Mouse (Mus musculus) WW6 (cell line): ENCODE measurements around the gene Cxcr1.
"Not testable (repeated sequence)": the region's sequence is repeated elsewhere in the genome, so short reads cannot be mapped to it uniquely, and the experiment has no call there.

Experiments used
- DNase-seq: peaks from one replicate; pipeline ENCODE4 v3.0.0-alpha.2; 2013; ENCODE audit warnings: low read depth, low spot score

Gene Cxcr1

GRCm38 (mm10) chr1:74196621-74197419, 2.4 kb upstream of the Cxcr1 start:
- no peak for DNase-seq

- DNase-seq = peak; percentile 29
These were observed 1.5 kb upstream of the Cxcr1 start for GRCm38 (mm10) chr1:74195961-74196360.

- DNase-seq = no peak
These were observed 1.7 kb downstream of the Cxcr1 start for GRCm38 (mm10) chr1:74192711-74193110.

- DNase-seq = no peak
These were observed 4.0 kb downstream of the Cxcr1 start for GRCm38 (mm10) chr1:74190471-74190870.

GRCm38 (mm10) chr1:74183006-74183405, 11.4 kb downstream of the Cxcr1 start:
- DNase-seq = no peak

- DNase-seq = no peak
These were observed 13.0 kb downstream of the Cxcr1 start for GRCm38 (mm10) chr1:74181462-74181861.

- DNase-seq = no peak
These were observed 14.6 kb downstream of the Cxcr1 start for GRCm38 (mm10) chr1:74179624-74180408.

- DNase-seq = no peak
These were observed 15.8 kb downstream of the Cxcr1 start for GRCm38 (mm10) chr1:74178618-74179017.

- no peak for DNase-seq
These were observed 18.7 kb downstream of the Cxcr1 start for GRCm38 (mm10) chr1:74175731-74176130.

GRCm38 (mm10) chr1:74172722-74173121, 21.7 kb downstream of the Cxcr1 start:
- no peak for DNase-seq

- no peak for DNase-seq
These were observed 24.7 kb downstream of the Cxcr1 start for GRCm38 (mm10) chr1:74169721-74170120.

GRCm38 (mm10) chr1:74167136-74167535, 27.3 kb downstream of the Cxcr1 start:
- DNase-seq = no peak

GRCm38 (mm10) chr1:74160036-74160435, 34.4 kb downstream of the Cxcr1 start:
- no peak for DNase-seq

- DNase-seq = not testable (repeated sequence)
These were observed 34.8 kb downstream of the Cxcr1 start for GRCm38 (mm10) chr1:74159613-74160012.

GRCm38 (mm10) chr1:74156381-74156910, 38.0 kb downstream of the Cxcr1 start:
- no peak for DNase-seq

GRCm38 (mm10) chr1:74155435-74156012, 38.9 kb downstream of the Cxcr1 start:
- DNase-seq = no peak

- no peak for DNase-seq
These were observed 40.8 kb downstream of the Cxcr1 start, which contains the start of gene Cxcr2 for GRCm38 (mm10) chr1:74153461-74154184. Gene Cxcr2, plus strand, starts transcription at chr1:74153989.

- DNase-seq = no peak
These were observed 43.3 kb downstream of the Cxcr1 start for GRCm38 (mm10) chr1:74151091-74151490.

GRCm38 (mm10) chr1:74150101-74150500, 44.3 kb downstream of the Cxcr1 start:
- DNase-seq = no peak

GRCm38 (mm10) chr1:74149106-74149885, 45.1 kb downstream of the Cxcr1 start:
- no peak for DNase-seq
